Mouse (Mus musculus) kidney, embryonic 16.5 days (tissue): ENCODE results near the gene Prss32. TPM values are rescaled to one million over a fixed set of nuclear protein-coding genes. Genes with fewer than 3 reads are reported as not detected.

ENCODE experiments used
- microRNA-seq: library from miRNA; unstranded; fragments of <30 nt; microRNA quantifications from one replicate; pipeline ENCODE4, GENCODE M21; 2016
- polyA plus RNA-seq: library from polyadenylated mRNA; unstranded; fragments of >200 nt; fragmentation: Nextera tagmentation; extraction: Ambion mirVana; gene quantifications from 2 replicates; pipeline ENCODE4 v1.2.1, GENCODE M21; 2015

The Prss32 gene
- polyA plus RNA-seq, 1 experiment from 2014 or later: not detected

Small RNA genes lying within 50 kb of the gene (microRNA-seq; reads per million reads assigned to microRNA genes)
- gene Mir5125: 0.47 reads per million

Other genes with a start within 250 kb of the Prss32 start
- gene Zfp13, start 244.4 kb upstream of the Prss32 start, polyA plus RNA-seq: 19.1 and 19.3 TPM in 2 replicates
- 0.26 TPM in 1 of 2 replicates, not detected in the other for gene Zscan10, start 243.0 kb upstream of the Prss32 start, polyA plus RNA-seq
- 1.1 and 1.2 TPM in 2 replicates for gene Mmp25, start 198.6 kb upstream of the Prss32 start, polyA plus RNA-seq
- 1.7 and 2.0 TPM in 2 replicates for gene Bicdl2, start 183.3 kb upstream of the Prss32 start, polyA plus RNA-seq
- 73.4 and 83.7 TPM in 2 replicates for gene Hcfc1r1, start 170.3 kb upstream of the Prss32 start, polyA plus RNA-seq
- gene Thoc6, start 170.0 kb upstream of the Prss32 start, polyA plus RNA-seq: 59.8 and 65.5 TPM in 2 replicates
- 28.9 and 31.2 TPM in 2 replicates for gene Tnfrsf12a, start 166.4 kb upstream of the Prss32 start, polyA plus RNA-seq
- gene Cldn6, start 164.6 kb upstream of the Prss32 start, polyA plus RNA-seq: 242 and 253 TPM in 2 replicates
- 60.0 and 63.5 TPM in 2 replicates for gene Cldn9, start 159.8 kb upstream of the Prss32 start, polyA plus RNA-seq
- gene 1520401A03Rik, start 121.1 kb upstream of the Prss32 start, polyA plus RNA-seq: 0.15 and 0.61 TPM in 2 replicates
- 53.0 and 56.2 TPM in 2 replicates for gene Pkmyt1, start 117.5 kb upstream of the Prss32 start, polyA plus RNA-seq
- 22.9 and 25.4 TPM in 2 replicates for gene Paqr4, start 103.0 kb upstream of the Prss32 start, polyA plus RNA-seq
- 0.81 and 1.3 TPM in 2 replicates for gene Kremen2, start 98.0 kb upstream of the Prss32 start, polyA plus RNA-seq
- gene Flywch1, start 72.3 kb upstream of the Prss32 start, polyA plus RNA-seq: 101 and 104 TPM in 2 replicates
- gene Flywch2, start 57.8 kb upstream of the Prss32 start, polyA plus RNA-seq: 31.7 and 35.0 TPM in 2 replicates
- gene Srrm2, start 53.3 kb upstream of the Prss32 start, polyA plus RNA-seq: 411 and 514 TPM in 2 replicates
- 954 and 966 TPM in 2 replicates for gene Elob, start 14.7 kb upstream of the Prss32 start, polyA plus RNA-seq
- not detected in 2 replicates for gene Prss33, start 7.8 kb upstream of the Prss32 start, polyA plus RNA-seq
- 3.5 and 4.1 TPM in 2 replicates for gene Prss41, start 317 bp downstream of the Prss32 start, polyA plus RNA-seq
- gene Prss21, start 24.2 kb downstream of the Prss32 start, polyA plus RNA-seq: not detected in 2 replicates
- not detected in 2 replicates for gene Dcpp1, start 37.0 kb downstream of the Prss32 start, polyA plus RNA-seq
- not detected in 2 replicates for gene Dcpp2, start 37.0 kb downstream of the Prss32 start, polyA plus RNA-seq
- not detected in 2 replicates for gene Dcpp3, start 73.6 kb downstream of the Prss32 start, polyA plus RNA-seq
- gene Sbp, start 97.8 kb downstream of the Prss32 start, polyA plus RNA-seq: not detected in 2 replicates
- gene Sbpl, start 111.4 kb downstream of the Prss32 start, polyA plus RNA-seq: not detected in 2 replicates
- gene Prss30, start 136.7 kb downstream of the Prss32 start, polyA plus RNA-seq: 0.14 and 0.23 TPM in 2 replicates
- 0.39 and 0.82 TPM in 2 replicates for gene Prss22, start 154.2 kb downstream of the Prss32 start, polyA plus RNA-seq
- gene Prss27, start 194.3 kb downstream of the Prss32 start, polyA plus RNA-seq: 0.23 and 0.37 TPM in 2 replicates
- gene Kctd5, start 229.6 kb downstream of the Prss32 start, polyA plus RNA-seq: 63.3 and 68.0 TPM in 2 replicates